In the genomic region with DNA sequence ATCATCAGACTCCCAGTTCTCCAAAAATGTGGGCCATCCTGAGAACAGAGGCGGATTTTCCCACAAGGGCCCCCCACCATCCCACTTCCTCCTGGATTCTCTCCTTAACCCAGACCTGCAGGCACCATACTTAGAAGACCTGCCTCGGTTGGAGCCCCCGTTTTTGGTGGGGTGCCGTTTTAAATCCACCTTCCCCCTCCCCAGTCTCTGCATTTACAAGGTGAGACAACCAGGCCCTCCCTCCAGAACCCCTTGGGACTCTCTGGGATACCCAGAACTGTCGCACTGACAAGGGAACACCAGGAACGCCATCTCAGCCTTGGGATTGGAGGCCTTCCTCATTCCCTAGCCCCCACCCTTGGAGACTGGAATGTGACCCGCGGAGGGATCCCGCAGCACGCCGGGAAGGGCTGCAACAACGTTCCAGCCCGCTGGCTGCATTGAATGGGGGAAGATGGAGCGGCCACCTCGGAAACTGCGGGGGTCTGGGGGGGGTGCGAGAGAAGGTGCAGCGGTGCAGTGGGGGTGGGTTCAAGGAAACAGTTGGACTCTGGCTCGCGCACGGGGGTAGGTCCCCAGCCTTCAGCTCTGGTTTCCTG, we compare ENCODE assay signal across 8 mouse cellular contexts. TPM values are rescaled to one million over a fixed set of nuclear protein-coding genes. Genes with fewer than 3 reads are reported as not detected.
DNase-seq lines count a peak whose midpoint lies in the region; ATAC-seq and TF ChIP-seq lines count a peak whose summit lies in the region.

No protein-coding gene starts in this region.

- TF ChIP-seq POLR2A in brain, embryonic 14.5 days (IDR thresholded peaks at IDR 0.05; ENCODE audit: borderline replicate concordance, extremely low read depth, insufficient read depth, insufficient read length, poor library complexity, severe bottlenecking): no peak

- peaks cover 48% of the 10 kb centered on the region for H3K4me1 ChIP-seq in heart, embryonic 13.5 days
- H3K4me1 ChIP-seq in hindbrain, embryonic 11.5 days (replicated peaks; ENCODE audit: control insufficient read depth, insufficient read depth, low read length): peaks cover 6% of the 10 kb centered on the region

- 10% methylated on average over 21 of the region's 21 CpGs for WGBS in heart, embryonic 13.5 days
- 6% methylated on average over 21 of the region's 21 CpGs for WGBS in hindbrain, embryonic 11.5 days

- TF ChIP-seq CTCF in brain, embryonic 14.5 days (IDR thresholded peaks at IDR 0.05; ENCODE audit: borderline replicate concordance, extremely low read depth, insufficient read depth, insufficient read length): no peak

- intact Hi-C loops in heart, postnatal 10 days (cut with DNase I): no loop called here

- no peak for ATAC-seq in heart, embryonic 13.5 days (ENCODE audit: extremely low read depth, insufficient number of reproducible peaks, low FRiP score, low TSS enrichment)
- no peak; the same call in 1 of the 2 replicates for ATAC-seq in hindbrain, embryonic 11.5 days (ENCODE audit: low FRiP score)

- peak overlapping the region; percentile 70 for H3K4me3 ChIP-seq in heart, embryonic 13.5 days
- peak overlapping the region; percentile 79 for H3K4me3 ChIP-seq in hindbrain, embryonic 11.5 days (ENCODE audit: low read depth, low read length)

- no peaks in the 10 kb centered on the region for H3K9me3 ChIP-seq in heart, embryonic 13.5 days
- H3K9me3 ChIP-seq in hindbrain, embryonic 11.5 days (ENCODE audit: control insufficient read depth, low read length): no peaks in the 10 kb centered on the region

- no peaks in the 10 kb centered on the region for H3K36me3 ChIP-seq in heart, embryonic 13.5 days
- H3K36me3 ChIP-seq in hindbrain, embryonic 11.5 days (ENCODE audit: control insufficient read depth, insufficient read depth, low read length): no peaks in the 10 kb centered on the region

- peaks cover 83% of the 10 kb centered on the region for H3K27me3 ChIP-seq in heart, embryonic 13.5 days (replicated peaks)
- no peaks in the 10 kb centered on the region for H3K27me3 ChIP-seq in hindbrain, embryonic 11.5 days (ENCODE audit: control insufficient read depth, insufficient read depth, low read length)

- H3K9ac ChIP-seq in heart, embryonic 13.5 days: peak overlapping the region; percentile 83
- peak overlapping the region; percentile 66; the same call in 1 of the 2 replicates for H3K9ac ChIP-seq in hindbrain, embryonic 11.5 days (ENCODE audit: low read depth, low read length)

- H3K4me2 ChIP-seq in heart, embryonic 13.5 days: peak overlapping the region; percentile 96
- H3K4me2 ChIP-seq in hindbrain, embryonic 11.5 days (replicated peaks; ENCODE audit: low read depth, low read length): peak overlapping the region; percentile 89

- DNase-seq in heart, postnatal 10 days: no peak
- DNase-seq in brain, embryonic 14.5 days (ENCODE audit: low read depth): peak; percentile 64
- DNase-seq in hindbrain, embryonic 11.5 days (ENCODE audit: low spot score): peak; percentile 73
- DNase-seq in mesoderm, embryonic 11.5 days (ENCODE audit: low read depth, low spot score): peak; percentile 74
- DNase-seq in adipocyte (ENCODE audit: low spot score): no peak
- DNase-seq in ovary, postnatal 36 days (ENCODE audit: low spot score): no peak
- no peak for DNase-seq in frontal cortex, postnatal 14 days (ENCODE audit: low spot score in 2 of 2)

- H3K27ac ChIP-seq in heart, embryonic 13.5 days (replicated peaks): no peak overlapping the region
- no peak overlapping the region for H3K27ac ChIP-seq in hindbrain, embryonic 11.5 days (ENCODE audit: low read depth, low read length)

RNA-seq across cellular contexts. Expression of gene C77080, which starts 23.3 kb away (rescaled TPM):
- polyA plus RNA-seq in heart, embryonic 13.5 days (2015; fragmentation: Nextera tagmentation; extraction: Ambion mirVana): 1.8 and 2.3 TPM in 2 replicates
- total RNA-seq in heart, postnatal 10 days (2021): 1 to 10 TPM; 4.9 to 5.9 TPM
- 12.2 and 15.9 TPM in 2 replicates for polyA plus RNA-seq in brain, embryonic 14.5 days (2012; rRNA removed)
- 3.2 and 3.6 TPM in 2 replicates for polyA plus RNA-seq in hindbrain, embryonic 11.5 days (2014; fragmentation: Nextera tagmentation; extraction: Ambion mirVana)

RNA-seq across cellular contexts. Expression of gene Yars, which starts 48.4 kb away (rescaled TPM):
- 49.8 and 52.0 TPM in 2 replicates for polyA plus RNA-seq in heart, embryonic 13.5 days (2015; fragmentation: Nextera tagmentation; extraction: Ambion mirVana)
- 10 to 100 TPM; 38.8 to 39.2 TPM for total RNA-seq in heart, postnatal 10 days (2021)
- 54.5 and 68.4 TPM in 2 replicates for polyA plus RNA-seq in brain, embryonic 14.5 days (2012; rRNA removed)
- polyA plus RNA-seq in hindbrain, embryonic 11.5 days (2014; fragmentation: Nextera tagmentation; extraction: Ambion mirVana): 102 and 109 TPM in 2 replicates

RNA-seq across cellular contexts. Expression of gene S100pbp, which starts 48.4 kb away (rescaled TPM):
- polyA plus RNA-seq in heart, embryonic 13.5 days (2015; fragmentation: Nextera tagmentation; extraction: Ambion mirVana): 12.3 and 14.3 TPM in 2 replicates
- 10 to 100 TPM; 18.0 to 21.7 TPM for total RNA-seq in heart, postnatal 10 days (2021)
- polyA plus RNA-seq in brain, embryonic 14.5 days (2012; rRNA removed): 38.3 and 42.0 TPM in 2 replicates
- polyA plus RNA-seq in hindbrain, embryonic 11.5 days (2014; fragmentation: Nextera tagmentation; extraction: Ambion mirVana): 19.9 and 20.7 TPM in 2 replicates

RNA-seq across cellular contexts. Expression of gene Sync, which starts 49.5 kb away (rescaled TPM):
- polyA plus RNA-seq in heart, embryonic 13.5 days (2015; fragmentation: Nextera tagmentation; extraction: Ambion mirVana): 1.1 and 1.6 TPM in 2 replicates
- total RNA-seq in heart, postnatal 10 days (2021): 10 to 100 TPM; 13.4 TPM
- polyA plus RNA-seq in brain, embryonic 14.5 days (2012; rRNA removed): 0.44 and 1.1 TPM in 2 replicates
- polyA plus RNA-seq in hindbrain, embryonic 11.5 days (2014; fragmentation: Nextera tagmentation; extraction: Ambion mirVana): 0.56 and 0.99 TPM in 2 replicates

Comparison
In these comparisons a context has a peak if more than half of its experiments do, and no peak if none do; other contexts are left out.
1. DNase-seq: peak in brain, embryonic 14.5 days (single experiment), hindbrain, embryonic 11.5 days (single experiment) and mesoderm, embryonic 11.5 days (single experiment); none in heart, postnatal 10 days (0 of 2), adipocyte (single experiment), ovary, postnatal 36 days (single experiment) and frontal cortex, postnatal 14 days (0 of 2).